Mouse (Mus musculus) kidney, adult 2 months (tissue): ENCODE measurements around the gene Polr2j. TPM values are rescaled to one million over a fixed set of nuclear protein-coding genes. Genes with fewer than 3 reads are reported as not detected.
"Not testable (repeated sequence)": the region's sequence is repeated elsewhere in the genome, so short reads cannot be mapped to it uniquely, and the experiment has no call there.

Source experiments
- DNase-seq: peaks from one replicate; pipeline ENCODE4 v3.0.0; 2021
- H3K27ac ChIP-seq: fragments of 200-500 bp; 2 replicates; pipeline ENCODE4 v1.5.1; 2012; ENCODE audit warnings: low read depth, low read length, control low read depth, inconsistent platforms; ENCODE audit not compliant: insufficient read depth
- H3K27me3 ChIP-seq: fragments of 200-500 bp; replicated peaks from 2 replicates; pipeline ENCODE4 v1.6.1; 2012; ENCODE audit warnings: mild to moderate bottlenecking, moderate library complexity, low read length, inconsistent platforms; ENCODE audit not compliant: control insufficient read depth, insufficient read depth
- H3K36me3 ChIP-seq: fragments of 200-500 bp; 2 replicates; pipeline ENCODE4 v1.6.1; 2012; ENCODE audit warnings: mild to moderate bottlenecking, moderate library complexity, low read length, inconsistent platforms; ENCODE audit not compliant: control insufficient read depth, insufficient read depth
- H3K4me1 ChIP-seq: fragments of 200-500 bp; 2 replicates; pipeline ENCODE4 v1.6.1; 2011; ENCODE audit warnings: low read length; ENCODE audit not compliant: control insufficient read depth, insufficient read depth
- H3K4me3 ChIP-seq: fragments of 200-500 bp; 2 replicates; pipeline ENCODE4 v1.5.1; 2011; ENCODE audit warnings: mild to moderate bottlenecking, low read depth, low read length, control low read depth; ENCODE audit not compliant: insufficient read depth
- CTCF ChIP-seq: fragments of 200-500 bp; conservative IDR thresholded peaks from 2 replicates; pipeline ENCODE4 v1.5.1; 2011; ENCODE audit warnings: low read depth, mild to moderate bottlenecking, control low read depth, low read length, moderate library complexity, mixed read lengths; ENCODE audit not compliant: insufficient read depth, insufficient read length
- POLR2A ChIP-seq: fragments of 200-500 bp; IDR thresholded peaks from one replicate; pipeline ENCODE4 v1.6.1; 2011; ENCODE audit warnings: low read depth, low read length, control low read depth
- WGBS: fragments of 180-500 bp; shearing (Covaris S2); methylation state at CpG from one replicate; pipeline ENCODE4 v1.1.7; 2018; 5-methylcytosine and 5-hydroxymethylcytosine counted together
- polyA plus RNA-seq: library from polyadenylated mRNA; depleted of rRNA; stranded (reverse); fragments of >200 nt; gene quantifications from 2 replicates; pipeline ENCODE4 v1.2.3, GENCODE M21; 2012

The Polr2j gene
- polyA plus RNA-seq, 1 experiment = 103 TPM

DNA sequence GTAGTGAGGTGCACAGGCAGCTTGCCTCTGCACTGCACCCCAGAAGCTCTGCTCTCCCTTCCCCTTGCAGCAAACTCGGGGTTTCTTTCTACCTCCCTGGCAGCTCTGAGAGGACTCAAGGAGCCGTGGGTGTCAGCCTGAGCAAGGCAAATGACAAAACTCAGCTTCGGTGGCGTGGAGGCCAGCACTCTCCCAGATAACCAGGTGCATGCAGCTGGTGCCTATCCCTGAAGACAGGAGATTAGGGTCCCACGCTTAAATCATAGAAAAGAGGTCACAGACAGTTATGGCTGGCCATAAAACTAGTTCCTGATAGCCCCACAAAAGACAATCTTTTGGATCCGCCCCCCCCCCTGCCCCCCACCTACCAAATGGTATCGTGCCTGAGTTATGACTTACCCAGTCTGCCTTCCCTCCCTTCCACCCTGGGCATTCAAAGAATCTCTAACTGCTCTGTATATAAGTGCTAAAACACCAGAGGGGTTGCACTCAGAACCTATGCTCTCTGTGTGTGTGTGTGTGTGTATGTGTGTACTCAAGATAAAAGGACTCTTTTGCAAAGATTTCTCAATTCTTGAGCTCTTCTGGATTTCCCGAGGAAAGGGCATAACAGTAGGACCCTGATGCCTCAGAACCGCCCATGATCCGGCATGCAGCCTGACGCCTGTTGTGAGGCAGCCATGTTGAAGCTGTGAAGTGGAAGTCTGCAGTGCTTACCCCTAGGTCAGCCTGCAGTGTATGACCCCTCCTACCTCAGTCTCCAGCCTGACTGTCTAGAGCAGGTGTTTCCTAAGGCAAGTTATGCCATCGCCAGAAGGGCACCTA is 28.4 kb downstream of the Polr2j start:
- 0 out of 2 replicates have a peak, but pooled peaks cover 2% of the 10 kb centered on the region for H3K36me3 ChIP-seq
- DNase-seq = no peak
- no peaks in the 10 kb centered on the region for H3K27me3 ChIP-seq
- no peak for TF ChIP-seq CTCF
- no peak for TF ChIP-seq POLR2A
- H3K4me3 ChIP-seq = no peak overlapping the region
- no peaks in the 10 kb centered on the region for H3K4me1 ChIP-seq
- 37% methylated on average over 12 of the region's 12 CpGs for WGBS
- H3K27ac ChIP-seq = no peak overlapping the region

DNA sequence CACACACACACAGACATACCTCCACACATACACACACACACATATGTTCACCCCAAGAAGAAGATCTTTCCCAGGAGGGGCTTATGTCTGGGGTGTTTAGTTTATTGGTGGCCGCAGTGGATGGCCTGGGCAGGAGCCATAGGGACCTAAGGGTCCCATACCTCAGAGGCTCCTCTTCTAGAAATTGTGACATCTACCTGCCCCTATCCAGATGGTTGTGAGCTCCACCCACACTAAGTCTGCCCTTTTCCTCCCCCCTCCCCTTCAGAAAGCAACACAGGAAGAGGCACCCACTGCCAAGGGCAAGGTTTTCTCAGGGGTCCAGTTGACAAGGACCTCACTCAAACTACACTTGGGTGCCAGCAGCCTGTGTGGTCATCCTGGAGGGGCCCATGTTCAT is 30.5 kb downstream of the Polr2j start:
- no peaks in the 10 kb centered on the region for H3K4me1 ChIP-seq
- TF ChIP-seq CTCF (no peak), POLR2A (no peak)
- H3K27me3 ChIP-seq = no peaks in the 10 kb centered on the region
- H3K4me3 ChIP-seq = no peak overlapping the region
- 88% methylated on average over 1 of the region's 1 CpGs for WGBS
- H3K36me3 ChIP-seq = no peaks in the 10 kb centered on the region
- DNase-seq = no peak
- H3K27ac ChIP-seq = no peak overlapping the region

DNA sequence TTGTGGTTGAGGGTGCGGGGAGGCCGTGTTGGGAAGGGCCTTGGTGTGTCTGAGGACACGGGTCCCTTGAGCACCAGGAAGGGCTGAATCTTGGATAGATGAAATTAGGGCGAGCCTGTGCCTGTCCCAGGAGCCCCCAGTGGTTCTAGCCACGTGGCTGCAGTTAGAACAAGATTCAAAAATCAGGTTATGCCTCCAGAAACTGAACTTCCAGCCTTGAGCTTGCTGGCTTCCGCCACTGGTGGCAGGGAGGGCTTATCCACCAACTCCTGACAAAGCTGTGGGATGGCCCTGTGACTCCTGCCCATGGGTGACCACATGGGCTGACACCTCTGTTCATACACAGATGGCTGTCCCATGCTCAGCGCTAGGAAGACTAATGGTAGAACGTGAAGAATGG is 31.3 kb downstream of the Polr2j start:
- WGBS = 76% methylated on average over 8 of the region's 8 CpGs
- Histone ChIP-seq H3K4me1 (no peaks in the 10 kb centered on the region), H3K27ac (no peak overlapping the region), H3K36me3 (no peaks in the 10 kb centered on the region), H3K4me3 (no peak overlapping the region), H3K27me3 (no peaks in the 10 kb centered on the region)
- TF ChIP-seq POLR2A = no peak
- no peak for TF ChIP-seq CTCF
- DNase-seq = no peak

GRCm38 (mm10) chr5:136149134-136149576 is 32.7 kb downstream of the Polr2j start:
- not testable (repeated sequence) for H3K27ac ChIP-seq, H3K4me3 ChIP-seq, H3K36me3 ChIP-seq, DNase-seq, H3K4me1 ChIP-seq, H3K27me3 ChIP-seq
- WGBS = 73% methylated on average over 5 of the region's 5 CpGs

DNA sequence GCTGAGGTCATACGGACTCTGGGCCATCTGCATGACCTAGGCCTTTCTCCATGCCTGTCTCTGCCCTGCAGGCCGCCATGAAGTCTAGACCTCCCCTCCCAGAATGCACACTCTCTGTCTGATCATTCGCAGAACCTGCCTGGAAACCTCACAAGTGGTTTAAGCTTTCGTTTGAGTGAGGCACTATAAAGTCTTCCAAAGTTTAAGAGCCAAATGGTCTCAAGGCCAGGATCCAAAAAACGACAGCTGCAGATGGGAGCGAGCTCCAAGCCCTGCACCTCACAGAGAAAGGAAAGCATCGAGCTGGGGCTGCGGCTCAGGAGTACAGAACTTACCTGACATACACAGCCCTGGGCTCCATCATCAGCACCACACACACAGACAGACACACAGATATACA is 35.9 kb downstream of the Polr2j start:
- no peak for DNase-seq
- no peaks in the 10 kb centered on the region for H3K4me1 ChIP-seq
- no peak for TF ChIP-seq POLR2A
- TF ChIP-seq CTCF = no peak
- H3K27ac ChIP-seq = no peak overlapping the region
- H3K27me3 ChIP-seq = no peaks in the 10 kb centered on the region
- H3K4me3 ChIP-seq = no peak overlapping the region
- 62% methylated on average over 8 of the region's 8 CpGs for WGBS
- H3K36me3 ChIP-seq = no peaks in the 10 kb centered on the region

DNA sequence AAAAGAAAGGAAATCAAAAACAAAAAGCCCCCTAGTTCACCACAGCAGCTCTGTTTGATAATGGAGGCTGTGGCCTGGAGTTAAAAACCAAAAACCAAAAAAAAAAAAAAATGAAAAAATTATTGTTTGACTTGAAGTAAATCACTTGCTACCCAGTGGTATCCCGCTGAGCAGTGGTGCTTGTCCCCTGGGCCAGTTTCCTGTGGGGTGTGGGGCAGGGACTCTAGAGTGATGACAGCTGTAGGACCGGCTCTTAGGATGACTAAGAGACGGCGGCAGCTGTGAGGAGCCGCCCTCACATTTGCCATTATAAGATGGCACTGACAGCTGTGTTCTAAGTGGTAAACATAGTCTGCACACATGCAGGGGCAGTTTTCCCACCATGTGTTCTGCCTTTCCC is 39.0 kb downstream of the Polr2j start:
- H3K27me3 ChIP-seq = no peaks in the 10 kb centered on the region
- no peaks in the 10 kb centered on the region for H3K4me1 ChIP-seq
- H3K4me3 ChIP-seq = no peak overlapping the region
- peak; percentile 33 for DNase-seq
- no peaks in the 10 kb centered on the region for H3K36me3 ChIP-seq
- WGBS = 69% methylated on average over 5 of the region's 5 CpGs
- no peak overlapping the region for H3K27ac ChIP-seq
- TF ChIP-seq CTCF = no peak
- TF ChIP-seq POLR2A = no peak

GRCm38 (mm10) chr5:136160084-136160483 is 43.7 kb downstream of the Polr2j start:
- 79% methylated on average over 11 of the region's 12 CpGs for WGBS
- not testable (repeated sequence) for H3K27me3 ChIP-seq, H3K4me3 ChIP-seq, H3K4me1 ChIP-seq, H3K27ac ChIP-seq, H3K36me3 ChIP-seq
- peak; percentile 36 for DNase-seq
